Mouse (Mus musculus): Measurements from ENCODE around the gene Mfsd4b3. TPM values are rescaled to one million over a fixed set of nuclear protein-coding genes. Genes with fewer than 3 reads are reported as not detected.

The Mfsd4b3 gene
- total and polyA plus RNA-seq, 3 experiments, result not detected

DNA sequence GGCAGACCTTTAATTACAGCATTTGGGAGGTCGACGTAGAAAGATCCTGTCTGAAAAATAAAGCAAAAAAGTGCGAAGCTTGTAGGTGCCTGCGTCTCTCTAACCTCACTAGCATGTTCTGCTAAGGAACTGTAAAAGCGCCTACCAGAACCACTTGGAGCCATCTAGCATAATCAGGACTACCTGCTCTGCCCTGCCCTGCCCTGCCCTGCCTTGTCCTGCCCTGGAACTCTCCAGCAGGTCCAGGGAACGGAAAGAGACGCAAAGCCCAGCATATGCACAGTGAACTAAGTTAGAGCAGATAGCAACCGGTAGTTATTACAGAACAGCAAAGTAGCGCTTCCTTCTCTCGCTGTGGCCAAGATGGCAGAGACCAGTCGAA, 479 bp upstream of the Mfsd4b3 start:
- no peak overlapping the region for H3K27ac ChIP-seq (ENCODE audit: insufficient read depth, low read depth)
- H3K4me1 ChIP-seq (ENCODE audit: control insufficient read depth in 1 of 2, insufficient read depth in 2 of 2), result peaks cover 0 to 3% of the 10 kb centered on the region in 2 experiments; a peak in 1 of 4 replicates
- dilution Hi-C loops (cut with MboI; ENCODE audit: extremely low pct_ligation_motif_present, extremely low pct_unique_long_range_greater_than_20kb, low sequenced_read_pairs), result no loop called here
- no peaks in the 10 kb centered on the region for H3K79me2 ChIP-seq (replicated peaks; ENCODE audit: control insufficient read depth, extremely low read depth, insufficient read depth, poor library complexity, severe bottlenecking)
- H3K9me3 ChIP-seq (replicated peaks; ENCODE audit: low read length), result no peaks in the 10 kb centered on the region
- H3K4me2 ChIP-seq (ENCODE audit: insufficient read depth, low read depth, poor library complexity, severe bottlenecking), result no peak overlapping the region
- H3K36me3 ChIP-seq (replicated peaks in 1 of 2; ENCODE audit: control insufficient read depth in 1 of 2, insufficient read depth in 1 of 2, low read length in 1 of 2), result no peaks in the 10 kb centered on the region
- no peak for DNase-seq (ENCODE audit: extremely low read depth)
- TF ChIP-seq SIN3A (IDR thresholded peaks at IDR 0.05; ENCODE audit: low read length) (no peak), MXI1 (IDR thresholded peaks at IDR 0.05; ENCODE audit: low read depth, low read length) (0 out of 2 replicates have a peak, but pooled peaks have one; percentile 4), NRF1 (IDR thresholded peaks at IDR 0.05; ENCODE audit: low read depth, low read length) (no peak), UBTF (IDR thresholded peaks at IDR 0.05; ENCODE audit: low read depth, low read length) (no peak), ELF1 (IDR thresholded peaks at IDR 0.05; ENCODE audit: low read depth, low read length) (no peak), TBP (conservative IDR thresholded peaks at IDR 0.05; ENCODE audit: low read depth, low read length) (no peak), NELFE (IDR thresholded peaks at IDR 0.05; ENCODE audit: low read depth, low read length) (no peak)
- H3K27me3 ChIP-seq (replicated peaks), result no peaks in the 10 kb centered on the region
- in situ Hi-C loops (cut with MboI; ENCODE audit: low pct_ligation_motif_present, low pct_unique_long_range_greater_than_20kb, low sequenced_read_pairs), result no loop called here
- no peak overlapping the region for H3K4me3 ChIP-seq (replicated peaks in 1 of 3; ENCODE audit: low read depth in 2 of 3, low read length in 2 of 3, poor library complexity in 1 of 3)
- no peak overlapping the region for H3K9ac ChIP-seq (ENCODE audit: insufficient read depth, low read depth)

- TF ChIP-seq SMC3 (IDR thresholded peaks at IDR 0.05; ENCODE audit: low read depth, low read length), result peak; percentile 15; the same call in 1 of the 2 replicates
- TF ChIP-seq HCFC1 (IDR thresholded peaks at IDR 0.05; ENCODE audit: low read depth, low read length), result no peak
- no peak for TF ChIP-seq ELF1 (IDR thresholded peaks at IDR 0.05; ENCODE audit: low read depth, low read length)
- no peak for TF ChIP-seq ETS1 (conservative IDR thresholded peaks at IDR 0.05; ENCODE audit: low read depth, low read length)
- no peak for TF ChIP-seq ZMIZ1 (IDR thresholded peaks at IDR 0.05; ENCODE audit: low read depth, low read length)
- no peak for TF ChIP-seq ZNF384 (IDR thresholded peaks at IDR 0.05; ENCODE audit: low read depth, low read length)
- no peak for TF ChIP-seq JUND (conservative IDR thresholded peaks at IDR 0.05; ENCODE audit: low read depth, low read length)
- TF ChIP-seq RAD21 (IDR thresholded peaks at IDR 0.05; ENCODE audit: low read depth, low read length), result peak; percentile 66
- peak in 1 of 2 experiments; percentile 69; a peak in 2 of 4 replicates for TF ChIP-seq CTCF (conservative IDR thresholded peaks at IDR 0.05 in 1 of 2, IDR thresholded peaks at IDR 0.05 in 1 of 2; ENCODE audit: low read depth in 2 of 2, low read length in 2 of 2)
- TF ChIP-seq EP300 (IDR thresholded peaks at IDR 0.05; ENCODE audit: low read length), result no peak
- no peak for TF ChIP-seq NELFE (IDR thresholded peaks at IDR 0.05; ENCODE audit: low read depth, low read length)
- H3K27ac ChIP-seq (ENCODE audit: insufficient read depth, low read depth), result no peak overlapping the region
- H3K36me3 ChIP-seq (replicated peaks in 1 of 2; ENCODE audit: control insufficient read depth in 1 of 2, insufficient read depth in 1 of 2, low read length in 1 of 2), result no peaks in the 10 kb centered on the region
- no peak overlapping the region for H3K4me2 ChIP-seq (ENCODE audit: insufficient read depth, low read depth, poor library complexity, severe bottlenecking)
- in situ Hi-C loops (cut with MboI; ENCODE audit: low pct_ligation_motif_present, low pct_unique_long_range_greater_than_20kb, low sequenced_read_pairs), result no loop called here
- H3K9ac ChIP-seq (ENCODE audit: insufficient read depth, low read depth), result no peak overlapping the region
- H3K4me1 ChIP-seq (ENCODE audit: control insufficient read depth in 1 of 2, insufficient read depth in 2 of 2), result peaks cover 0 to 3% of the 10 kb centered on the region in 2 experiments; a peak in 1 of 4 replicates
- dilution Hi-C loops (cut with MboI; ENCODE audit: extremely low pct_ligation_motif_present, extremely low pct_unique_long_range_greater_than_20kb, low sequenced_read_pairs), result no loop called here
- no peaks in the 10 kb centered on the region for H3K9me3 ChIP-seq (replicated peaks; ENCODE audit: low read length)
- H3K4me3 ChIP-seq (replicated peaks in 1 of 3; ENCODE audit: low read depth in 2 of 3, low read length in 2 of 3, poor library complexity in 1 of 3), result no peak overlapping the region
- no peaks in the 10 kb centered on the region for H3K27me3 ChIP-seq (replicated peaks)
- H3K79me2 ChIP-seq (replicated peaks; ENCODE audit: control insufficient read depth, extremely low read depth, insufficient read depth, poor library complexity, severe bottlenecking), result no peaks in the 10 kb centered on the region
- no peak for DNase-seq (ENCODE audit: extremely low read depth)
Measured at GRCm38 (mm10) chr10:39958266-39958665, 1.7 kb downstream of the Mfsd4b3 start.

Data from CH12.LX (cell line).